Mouse (Mus musculus) heart, adult 10 weeks (tissue): ENCODE measurements around the gene Denr. TPM values are rescaled to one million over a fixed set of nuclear protein-coding genes. Genes with fewer than 3 reads are reported as not detected.

Source experiments
- polyA plus RNA-seq: library from polyadenylated mRNA; stranded (reverse); fragments of 350-450 nt; fragmentation: Illumina TruSeq; extraction: RNeasy Lipid Tissue Mini Kit (QIAGEN cat#74804); gene quantifications from one replicate; pipeline ENCODE4 v1.2.3, GENCODE M21; 2014; ENCODE audit warnings: low read depth, low replicate concordance

Gene Denr
- 58.8 TPM for polyA plus RNA-seq

GRCm38 (mm10) chr5:123906976-123907630 is at the start of gene Denr:
TSS of gene Denr (plus strand) at chr5:123907175.

GRCm38 (mm10) chr5:123865365-123865764 is 41.6 kb upstream of the Denr start, which contains the start of gene Hcar2:
TSS of gene Hcar2 (minus strand) at chr5:123865499.

GRCm38 (mm10) chr5:123879928-123880327 is 27.0 kb upstream of the Denr start, which contains the start of gene Hcar1:
TSS of gene Hcar1 (minus strand) at chr5:123880020.

GRCm38 (mm10) chr5:123927118-123927517 is 20.1 kb downstream of the Denr start, which contains the start of gene Gm43518:
TSS of gene Gm43518 (plus strand) at chr5:123927418.

DNA sequence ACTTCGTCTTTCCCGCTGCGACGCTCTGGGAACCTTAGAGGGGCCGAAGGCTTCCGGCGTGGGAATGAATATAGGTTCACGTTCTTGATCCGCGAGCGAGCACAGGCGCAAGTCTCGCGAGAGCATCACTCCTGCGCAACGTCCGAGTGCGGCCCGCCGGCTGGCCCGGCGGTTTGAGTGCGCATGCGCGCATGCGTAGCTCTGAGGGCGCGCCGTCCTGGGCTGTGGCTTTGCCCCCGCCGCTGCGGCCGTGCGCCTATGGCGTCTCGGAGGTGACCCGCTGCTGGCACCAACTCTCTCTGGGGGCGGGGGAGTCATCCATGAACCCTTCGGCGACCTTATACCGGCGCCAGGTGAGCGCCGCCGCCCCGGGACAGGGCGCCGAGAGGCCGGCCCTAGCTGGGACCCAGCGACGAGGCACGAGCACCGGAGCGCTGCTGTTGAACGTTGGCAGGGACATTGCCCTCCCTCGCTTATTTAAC is 23.6 kb downstream of the Denr start, which contains the start of gene Ccdc62:
Gene Ccdc62, plus strand, starts transcription at position 172 of the 482 bp plus-strand sequence.

DNA sequence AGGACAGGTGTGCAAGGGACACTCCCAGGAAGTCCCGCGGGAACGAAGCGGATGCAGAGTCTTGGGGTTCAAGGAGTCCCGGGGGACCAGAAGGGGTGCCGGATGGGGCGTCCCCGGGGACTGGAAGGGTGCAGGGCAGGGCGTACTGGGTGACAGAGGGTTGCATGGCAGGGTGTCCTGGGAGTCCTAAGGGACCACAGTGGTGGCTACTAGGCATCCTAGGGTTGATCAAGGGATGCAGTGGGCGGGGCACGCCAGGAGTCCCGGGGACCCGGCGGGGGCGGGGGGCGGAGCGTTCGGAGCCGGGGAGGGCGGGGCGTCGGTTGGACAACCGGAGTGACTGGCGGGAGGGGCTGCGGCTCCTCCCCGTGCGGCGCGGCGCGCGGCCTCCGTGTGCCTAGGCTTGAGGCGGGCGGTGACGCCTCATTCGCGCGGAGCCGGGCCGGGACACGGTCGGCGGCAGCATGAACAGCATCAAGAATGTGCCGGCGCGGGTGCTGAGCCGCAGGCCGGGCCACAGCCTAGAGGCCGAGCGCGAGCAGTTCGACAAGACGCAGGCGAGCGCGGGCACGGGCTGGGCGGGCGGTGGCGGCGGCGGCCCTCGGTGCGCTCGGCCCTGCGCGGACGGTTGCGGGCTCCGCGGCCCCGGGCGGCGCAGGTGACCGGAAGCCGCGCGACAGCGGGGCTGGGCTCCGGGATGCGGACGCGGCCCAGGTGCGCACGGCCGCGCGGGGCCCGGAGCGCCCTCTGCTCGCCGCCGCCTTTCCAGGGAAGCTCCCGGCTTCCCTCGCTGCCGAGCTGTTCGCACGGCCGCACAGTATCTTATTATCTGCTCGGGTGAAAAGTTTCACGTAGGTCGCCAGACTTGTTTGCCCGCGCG is 66.6 kb downstream of the Denr start, which contains the start of gene Hip1r:
Gene Hip1r, plus strand, starts transcription at position 330 of the 880 bp plus-strand sequence.

Other genes starting within 250 kb of the Denr start
- 192 TPM for gene Clip1, start 222.6 kb upstream of the Denr start, polyA plus RNA-seq
- gene Zcchc8, start 186.1 kb upstream of the Denr start, polyA plus RNA-seq, result 28.3 TPM
- 76.0 TPM for gene Rsrc2, start 157.8 kb upstream of the Denr start, polyA plus RNA-seq
- not detected for gene Kntc1, start 157.5 kb upstream of the Denr start, polyA plus RNA-seq
- not detected for gene Hcar2, start 41.7 kb upstream of the Denr start, polyA plus RNA-seq
- gene Hcar1, start 27.2 kb upstream of the Denr start, polyA plus RNA-seq, result 0.34 TPM
- gene Gm43518, start 20.2 kb downstream of the Denr start, polyA plus RNA-seq, result 1.0 TPM
- gene Ccdc62, start 23.5 kb downstream of the Denr start, polyA plus RNA-seq, result 5.4 TPM
- gene Hip1r, start 66.5 kb downstream of the Denr start, polyA plus RNA-seq, result 11.0 TPM
- 17.6 TPM for gene Vps37b, start 125.1 kb downstream of the Denr start, polyA plus RNA-seq
- 8.5 TPM for gene Abcb9, start 188.6 kb downstream of the Denr start, polyA plus RNA-seq
- 23.0 TPM for gene Ogfod2, start 205.1 kb downstream of the Denr start, polyA plus RNA-seq
- gene Arl6ip4, start 208.9 kb downstream of the Denr start, polyA plus RNA-seq, result 34.7 TPM